Mouse (Mus musculus) brain, embryonic 14.5 days (tissue): Measurements from ENCODE around the gene Gm42791.

Experiments used
- CTCF ChIP-seq: fragments of 200-500 bp; IDR thresholded peaks from 2 replicates; pipeline ENCODE4 v1.5.1; 2012; ENCODE audit warnings: inconsistent platforms, mild to moderate bottlenecking, moderate library complexity, borderline replicate concordance; ENCODE audit not compliant: insufficient read depth, insufficient read length; ENCODE audit errors: extremely low read depth
- POLR2A ChIP-seq: fragments of 200-500 bp; IDR thresholded peaks from 2 replicates; pipeline ENCODE4 v1.6.1; 2012; ENCODE audit warnings: mild to moderate bottlenecking, inconsistent platforms, borderline replicate concordance; ENCODE audit not compliant: poor library complexity, insufficient read depth, insufficient read length, severe bottlenecking; ENCODE audit errors: extremely low read depth

DNA sequence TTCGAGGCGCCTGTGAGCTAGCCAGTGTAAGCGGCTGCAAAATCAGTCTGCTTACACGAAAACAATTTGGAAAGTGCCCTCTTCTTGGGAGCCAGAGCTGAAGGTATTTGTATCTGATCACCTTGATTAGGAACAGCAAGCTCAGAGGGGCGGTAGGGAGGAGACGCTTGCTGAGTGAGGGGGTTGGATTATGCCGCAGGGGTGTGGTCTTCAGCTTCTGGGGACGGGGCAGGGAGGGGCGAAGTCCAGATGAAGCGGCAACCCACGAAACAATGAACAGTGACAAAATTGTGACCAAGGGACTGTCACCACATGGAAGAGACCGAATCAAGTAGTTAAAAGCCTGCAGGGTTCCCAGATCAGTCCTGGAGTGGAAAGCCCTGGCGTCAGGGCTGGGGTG is 10.0 kb downstream of the Gm42791 start:
- no peak for TF ChIP-seq CTCF
- TF ChIP-seq POLR2A = no peak
